Mouse (Mus musculus) adrenal gland, adult 18-20 months (tissue): ENCODE data around the gene Olfr729. TPM values are rescaled to one million over a fixed set of nuclear protein-coding genes. Genes with fewer than 3 reads are reported as not detected.

Experiments used
- DNase-seq, 2 experiments: peaks; one replicate each; pipeline ENCODE4 v3.0.0; 2021 to 2022; ENCODE audit warnings: low spot score in 2 of 2
- long read RNA-seq, 2 experiments: library from polyadenylated mRNA; stranded (forward); transcript quantifications; one replicate each; pipeline ENCODE4 v2.0.0; 2021
- total RNA-seq, 2 experiments: library from RNA; stranded (reverse); gene quantifications; 1 replicate in 1 of 2; 2 replicates in 1 of 2; pipeline ENCODE4 v1.2.3; 2021

Olfr729 gene
- total RNA-seq, result not detected
- long read RNA-seq, experiment 1, result 0 reads
- long read RNA-seq, experiment 2, result 0 reads

GRCm38 (mm10) chr14:50152810-50153209 lies at the start of gene Olfr729:
Gene Olfr729, minus strand, starts transcription at chr14:50152910.
- no peak for DNase-seq

- no peak for DNase-seq
These were observed 35.4 kb upstream of the Olfr729 start, which contains the start of gene Olfr730 for GRCm38 (mm10) chr14:50188098-50188497. Gene Olfr730, minus strand, starts transcription at chr14:50188198.

- no peak for DNase-seq
These were observed 10.1 kb downstream of the Olfr729 start, which contains the start of gene Olfr728 for GRCm38 (mm10) chr14:50142580-50142979. Gene Olfr728, minus strand, starts transcription at chr14:50142680.

GRCm38 (mm10) chr14:50122886-50123285 lies 29.8 kb downstream of the Olfr729 start, which contains the start of gene Olfr727:
Gene Olfr727, plus strand, starts transcription at chr14:50123186.
- no peak for DNase-seq

Other genes with a start within 250 kb of the Olfr729 start
- gene Olfr723, start 221.1 kb downstream of the Olfr729 start, total RNA-seq, result not detected
- not detected for gene Olfr724, start 189.6 kb downstream of the Olfr729 start, total RNA-seq
- not detected for gene Olfr725, start 112.5 kb downstream of the Olfr729 start, total RNA-seq
- gene Olfr726, start 62.0 kb downstream of the Olfr729 start, total RNA-seq, result not detected
- gene Olfr727, start 29.7 kb downstream of the Olfr729 start, total RNA-seq, result not detected
- gene Olfr728, start 10.2 kb downstream of the Olfr729 start, total RNA-seq, result not detected
- gene Olfr730, start 35.3 kb upstream of the Olfr729 start, total RNA-seq, result not detected
- not detected for gene Olfr731, start 89.0 kb upstream of the Olfr729 start, total RNA-seq
- gene Olfr732, start 131.3 kb upstream of the Olfr729 start, total RNA-seq, result not detected
- gene Olfr733, start 148.6 kb upstream of the Olfr729 start, total RNA-seq, result not detected
- gene Olfr734, start 173.9 kb upstream of the Olfr729 start, total RNA-seq, result not detected
- gene Olfr735, start 196.0 kb upstream of the Olfr729 start, total RNA-seq, result not detected
- gene Tlr11, start 205.0 kb upstream of the Olfr729 start, total RNA-seq, result under 1 TPM; 0.10 to 0.54 TPM
- not detected for gene Olfr736, start 228.3 kb upstream of the Olfr729 start, total RNA-seq